In genomic region chr7:121211804-121212203, GRCm38 (mm10) we compare ENCODE assay signal across 24 mouse cellular contexts.
DNase-seq lines count a peak whose midpoint lies in the region; ATAC-seq and TF ChIP-seq lines count a peak whose summit lies in the region.
"Had no signal": no experiment of that assay in that cellular context is flagged by ENCODE, and none has a peak within 500 bp of the region (broad histone marks: within the 10 kb centered on the region; RNA-seq: fewer than 3 reads in every experiment).

No protein-coding gene starts in this region.

- ATAC-seq in forebrain, embryonic 15.5 days (replicated peaks): peak; percentile 71
- ATAC-seq in forebrain, embryonic 12.5 days (ENCODE audit: low FRiP score): no peak
- peak; percentile 64 for ATAC-seq in forebrain, embryonic 16.5 days
- ATAC-seq: CD4-positive, CD25-positive, alpha-beta regulatory T cell, adult 4 months; hindbrain, embryonic 16.5 days; intestine, embryonic 15.5 days had no signal

- no peak for TF ChIP-seq POLR2A in brain, embryonic 14.5 days (IDR thresholded peaks at IDR 0.05; ENCODE audit: borderline replicate concordance, extremely low read depth, insufficient read depth, insufficient read length, poor library complexity, severe bottlenecking)

- no peaks in the 10 kb centered on the region for H3K27me3 ChIP-seq in forebrain, embryonic 15.5 days
- H3K27me3 ChIP-seq in forebrain, embryonic 12.5 days: no peaks in the 10 kb centered on the region
- H3K27me3 ChIP-seq in forebrain, embryonic 16.5 days (replicated peaks; ENCODE audit: control insufficient read depth, insufficient read depth, low read length): no peaks in the 10 kb centered on the region
- H3K27me3 ChIP-seq: embryonic facial prominence, embryonic 12.5 days; hindbrain, embryonic 13.5 days; intestine, embryonic 15.5 days had no signal

- peak; percentile 31 to 74 for DNase-seq in layer of hippocampus, adult 18-20 months (ENCODE audit: low spot score in 2 of 2)
- no peak for DNase-seq in layer of hippocampus, postnatal 25 days (ENCODE audit: extremely low spot score in 1 of 2, low spot score in 1 of 2)
- DNase-seq in brain, embryonic 14.5 days (ENCODE audit: low read depth): peak; percentile 67
- DNase-seq in c-Kit-positive CD71-positive TER-119-positive erythroid progenitor cells, embryonic 14.5 days (ENCODE audit: low spot score): no peak
- DNase-seq: adrenal gland, adult 2 months; adrenal gland, postnatal 14 days; cerebellum, adult 11 months; cerebellum, adult 2 months; cerebellum, adult 9-11 months; cerebellum, postnatal 25 days; gastrocnemius, postnatal 10 days; gastrocnemius, postnatal 36 days; kidney, adult 11 months had no signal

- H3K27ac ChIP-seq in forebrain, embryonic 15.5 days (replicated peaks): peak overlapping the region; percentile 38
- no peak overlapping the region for H3K27ac ChIP-seq in forebrain, embryonic 12.5 days
- H3K27ac ChIP-seq in forebrain, embryonic 16.5 days (ENCODE audit: low read length): no peak overlapping the region; the same call in 1 of the 2 replicates
- H3K27ac ChIP-seq: embryonic facial prominence, embryonic 12.5 days; embryonic facial prominence, embryonic 15.5 days; hindbrain, embryonic 10.5 days; hindbrain, embryonic 13.5 days; intestine, embryonic 15.5 days had no signal

- H3K9me3 ChIP-seq in forebrain, embryonic 15.5 days: no peaks in the 10 kb centered on the region
- no peaks in the 10 kb centered on the region for H3K9me3 ChIP-seq in forebrain, embryonic 12.5 days
- H3K9me3 ChIP-seq in forebrain, embryonic 16.5 days (ENCODE audit: control insufficient read depth, low read length): no peaks in the 10 kb centered on the region
- H3K9me3 ChIP-seq: embryonic facial prominence, embryonic 12.5 days; embryonic facial prominence, embryonic 15.5 days; hindbrain, embryonic 10.5 days; hindbrain, embryonic 13.5 days; intestine, embryonic 15.5 days had no signal

- no peaks in the 10 kb centered on the region for H3K36me3 ChIP-seq in forebrain, embryonic 15.5 days
- H3K36me3 ChIP-seq in forebrain, embryonic 12.5 days (replicated peaks): no peaks in the 10 kb centered on the region
- H3K36me3 ChIP-seq in forebrain, embryonic 16.5 days (ENCODE audit: control insufficient read depth, insufficient read depth): no peaks in the 10 kb centered on the region
- H3K36me3 ChIP-seq: embryonic facial prominence, embryonic 12.5 days; embryonic facial prominence, embryonic 15.5 days; hindbrain, embryonic 10.5 days; hindbrain, embryonic 13.5 days; intestine, embryonic 15.5 days had no signal

- peaks cover 25% of the 10 kb centered on the region for H3K4me1 ChIP-seq in forebrain, embryonic 15.5 days
- peaks cover 8% of the 10 kb centered on the region for H3K4me1 ChIP-seq in forebrain, embryonic 12.5 days
- peaks cover 18% of the 10 kb centered on the region for H3K4me1 ChIP-seq in forebrain, embryonic 16.5 days (replicated peaks; ENCODE audit: control insufficient read depth, insufficient read depth, low read length)
- H3K4me1 ChIP-seq: embryonic facial prominence, embryonic 12.5 days; embryonic facial prominence, embryonic 15.5 days; intestine, embryonic 15.5 days had no signal

- TF ChIP-seq CTCF in brain, embryonic 14.5 days (IDR thresholded peaks at IDR 0.05; ENCODE audit: borderline replicate concordance, extremely low read depth, insufficient read depth, insufficient read length): no peak

- H3K9ac ChIP-seq in forebrain, embryonic 15.5 days (replicated peaks): no peak overlapping the region
- H3K9ac ChIP-seq in forebrain, embryonic 12.5 days: no peak overlapping the region
- H3K9ac ChIP-seq in forebrain, embryonic 16.5 days (replicated peaks; ENCODE audit: low read depth, low read length): no peak overlapping the region
- H3K9ac ChIP-seq: embryonic facial prominence, embryonic 12.5 days; embryonic facial prominence, embryonic 15.5 days; hindbrain, embryonic 13.5 days; intestine, embryonic 15.5 days had no signal

- no peak overlapping the region for H3K4me2 ChIP-seq in forebrain, embryonic 15.5 days (replicated peaks)
- H3K4me2 ChIP-seq in forebrain, embryonic 12.5 days: no peak overlapping the region
- H3K4me2 ChIP-seq in forebrain, embryonic 16.5 days (ENCODE audit: low read length): no peak overlapping the region
- H3K4me2 ChIP-seq: embryonic facial prominence, embryonic 12.5 days; embryonic facial prominence, embryonic 15.5 days; heart, embryonic 11.5 days; hindbrain, embryonic 13.5 days; intestine, embryonic 15.5 days had no signal

- no peak overlapping the region for H3K4me3 ChIP-seq in forebrain, embryonic 15.5 days
- H3K4me3 ChIP-seq in forebrain, embryonic 12.5 days (replicated peaks): no peak overlapping the region
- no peak overlapping the region for H3K4me3 ChIP-seq in forebrain, embryonic 16.5 days (replicated peaks; ENCODE audit: low read length)
- H3K4me3 ChIP-seq: embryonic facial prominence, embryonic 12.5 days; embryonic facial prominence, embryonic 15.5 days; hindbrain, embryonic 10.5 days; hindbrain, embryonic 13.5 days; intestine, embryonic 15.5 days had no signal

- WGBS in forebrain, embryonic 15.5 days: 66% methylated on average over 4 of the region's 4 CpGs
- 87% methylated on average over 4 of the region's 4 CpGs for WGBS in forebrain, embryonic 12.5 days
- 60% methylated on average over 4 of the region's 4 CpGs for WGBS in forebrain, embryonic 16.5 days

Comparison
In these comparisons a context has a peak if more than half of its experiments do, and no peak if none do; other contexts are left out.
1. DNase-seq: peak in layer of hippocampus, adult 18-20 months (2 of 2) and brain, embryonic 14.5 days (single experiment); none in layer of hippocampus, postnatal 25 days (0 of 2) and c-Kit-positive CD71-positive TER-119-positive erythroid progenitor cells, embryonic 14.5 days (single experiment).